Mouse (Mus musculus): Measurements from ENCODE around the gene Ppara.
"Not testable (repeated sequence)": the region's sequence is repeated elsewhere in the genome, so short reads cannot be mapped to it uniquely, and the experiment has no call there.

The Ppara gene

GRCm38 (mm10) chr15:85756611-85757010 lies 21.8 kb downstream of the Ppara start:
- no peak for DNase-seq (ENCODE audit: low read depth, low spot score)

- no peak for DNase-seq (ENCODE audit: low read depth, low spot score)
Observed at GRCm38 (mm10) chr15:85757768-85758167, 23.0 kb downstream of the Ppara start.

- no peak for DNase-seq (ENCODE audit: low read depth, low spot score)
Observed at GRCm38 (mm10) chr15:85762761-85763160, 28.0 kb downstream of the Ppara start.

GRCm38 (mm10) chr15:85765022-85765421 lies 30.2 kb downstream of the Ppara start:
- DNase-seq (ENCODE audit: low read depth, low spot score): no peak

- DNase-seq (ENCODE audit: low read depth, low spot score): no peak
Observed at GRCm38 (mm10) chr15:85766677-85767076, 31.9 kb downstream of the Ppara start.

- DNase-seq (ENCODE audit: low read depth, low spot score): no peak
Observed at GRCm38 (mm10) chr15:85768991-85769390, 34.2 kb downstream of the Ppara start.

- DNase-seq (ENCODE audit: low read depth, low spot score): no peak
Observed at GRCm38 (mm10) chr15:85771306-85772121, 36.7 kb downstream of the Ppara start.

DNA sequence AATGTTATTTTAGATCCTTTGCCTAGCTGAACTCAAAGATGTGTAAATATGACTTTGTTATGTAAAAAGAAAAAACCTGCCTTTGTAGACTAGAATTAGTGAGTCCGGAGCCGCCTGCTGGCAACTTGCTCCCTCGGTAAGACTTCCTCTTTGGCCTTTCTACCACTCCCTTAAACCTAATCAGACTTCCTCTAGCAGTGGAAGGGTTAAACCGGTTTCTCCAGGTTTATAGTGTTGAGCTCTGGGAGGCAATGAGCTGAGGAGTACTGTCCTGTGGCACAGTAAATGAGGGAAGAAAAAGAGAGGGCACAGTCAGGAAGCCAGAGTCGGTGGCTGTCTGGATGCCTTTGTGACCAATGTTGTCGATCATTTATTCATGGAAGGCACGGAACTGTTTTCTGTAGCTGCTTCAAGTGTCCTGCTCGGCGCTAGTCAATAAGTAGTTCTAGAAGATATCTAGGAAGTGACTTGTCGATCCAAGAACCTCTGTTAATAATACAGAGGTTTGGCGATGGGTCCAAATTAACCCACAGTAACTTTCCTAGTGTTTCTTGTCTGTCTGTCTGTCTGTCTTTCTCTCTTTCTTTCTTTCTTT lies 37.5 kb downstream of the Ppara start:
- no peak for DNase-seq (ENCODE audit: low read depth, low spot score)

DNA sequence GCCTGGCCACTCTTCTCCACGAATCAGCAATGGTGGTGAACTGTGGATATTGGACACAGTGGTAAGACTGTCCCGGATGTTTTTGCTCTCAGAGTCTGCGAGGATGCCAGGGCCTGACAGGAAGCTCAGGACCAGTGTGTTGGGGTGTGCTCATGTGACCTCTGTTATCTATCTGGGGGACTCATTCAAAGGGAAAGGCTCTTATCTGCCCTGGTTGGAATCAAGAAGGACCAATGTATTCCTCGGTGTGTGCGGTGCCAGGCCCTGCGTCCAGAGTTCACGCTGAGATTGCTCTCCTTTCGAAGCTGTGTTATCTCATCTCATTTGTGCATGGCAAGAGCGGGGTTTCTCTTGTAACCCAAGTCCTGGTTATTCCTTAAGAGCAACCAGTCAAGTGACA lies 39.6 kb downstream of the Ppara start:
- DNase-seq (ENCODE audit: low read depth, low spot score): no peak

DNA sequence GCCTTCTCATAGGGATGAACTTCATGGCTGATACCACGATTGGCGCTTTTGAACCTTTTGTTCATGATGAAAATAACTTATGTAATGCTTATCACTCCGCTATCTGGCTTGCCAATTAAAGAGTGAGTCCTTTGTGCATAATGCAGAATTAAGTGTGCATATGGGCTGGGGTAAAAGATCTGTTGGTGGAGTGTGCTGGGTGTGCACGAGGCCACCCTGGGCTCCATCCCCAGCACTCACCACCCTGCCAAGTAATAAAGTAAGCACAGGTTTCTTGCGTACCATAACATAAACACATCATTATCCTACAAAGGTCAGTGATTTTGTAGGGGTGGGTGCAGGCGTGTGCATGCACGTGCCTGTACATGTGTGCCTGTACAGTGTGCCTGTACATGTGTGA lies 40.2 kb downstream of the Ppara start:
- no peak for DNase-seq (ENCODE audit: low read depth, low spot score)

DNA sequence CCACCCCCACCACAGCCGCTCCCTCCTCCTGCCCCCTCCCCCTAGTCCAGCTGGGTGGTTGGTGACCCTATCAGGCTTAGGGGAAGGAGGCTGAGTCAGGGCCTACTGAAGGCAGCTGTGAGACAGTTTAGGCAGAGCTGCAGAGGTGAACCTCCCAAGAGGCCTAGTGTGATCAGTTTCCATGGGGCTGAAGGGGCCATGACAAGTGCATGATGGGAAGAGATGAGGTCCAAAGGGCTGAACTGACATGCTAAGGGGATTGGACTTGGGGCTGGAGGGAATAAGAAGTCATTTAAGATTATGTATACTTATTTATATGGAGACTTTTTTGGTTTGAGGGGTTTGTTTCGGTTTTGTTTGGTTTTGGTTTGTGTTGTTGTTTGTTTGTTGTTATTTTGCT lies 41.5 kb downstream of the Ppara start:
- DNase-seq (ENCODE audit: low read depth, low spot score): no peak

DNA sequence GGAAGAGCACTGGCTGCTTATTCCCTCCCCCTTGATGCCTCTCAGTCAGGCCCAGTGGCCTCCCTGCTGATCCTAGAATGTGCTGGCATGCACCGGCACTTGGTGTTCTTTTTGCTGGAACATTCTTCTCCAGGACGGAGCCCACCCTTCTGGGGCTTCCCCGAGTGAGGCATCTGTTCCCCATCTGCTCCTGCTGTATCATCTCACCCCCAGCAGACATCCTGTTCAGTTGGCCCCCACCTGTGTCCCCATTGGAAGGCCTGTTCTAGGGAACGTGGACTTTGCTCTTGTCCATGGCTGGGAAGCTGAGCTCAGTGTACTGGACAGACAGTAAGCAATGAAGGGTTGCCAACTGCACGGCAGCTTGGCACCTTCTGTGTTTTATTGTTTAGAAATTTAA lies 42.0 kb downstream of the Ppara start:
- DNase-seq (ENCODE audit: low read depth, low spot score): no peak

GRCm38 (mm10) chr15:85778891-85779290 lies 44.1 kb downstream of the Ppara start:
- DNase-seq (ENCODE audit: low read depth, low spot score): not testable (repeated sequence)

GRCm38 (mm10) chr15:85783146-85783545 lies 48.4 kb downstream of the Ppara start:
- no peak for DNase-seq (ENCODE audit: low read depth, low spot score)

- no peak for DNase-seq (ENCODE audit: low read depth, low spot score)
Observed at GRCm38 (mm10) chr15:85784341-85784740, 49.6 kb downstream of the Ppara start.

DNA sequence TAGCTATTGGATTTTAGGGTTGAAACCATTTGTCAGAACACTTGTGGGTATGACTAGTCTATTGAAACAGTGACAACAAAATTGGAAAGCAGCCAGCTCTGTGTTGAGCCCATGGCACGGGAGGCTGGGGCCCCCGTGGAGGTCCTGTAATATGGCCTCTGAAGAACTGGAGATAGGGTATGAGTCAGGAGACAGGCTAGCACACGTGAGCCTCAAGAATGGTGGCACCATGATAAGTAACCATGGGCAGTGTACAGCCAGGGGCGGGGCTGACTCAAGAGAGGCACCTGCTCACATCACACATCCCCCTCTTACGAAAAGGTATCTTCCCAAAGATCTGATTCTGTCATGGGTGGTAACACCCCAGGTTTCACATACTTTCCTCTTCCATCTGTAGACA lies 51.9 kb downstream of the Ppara start:
- no peak for DNase-seq (ENCODE audit: low read depth, low spot score)

- no peak for DNase-seq (ENCODE audit: low read depth, low spot score)
Observed at GRCm38 (mm10) chr15:85787482-85787881, 52.7 kb downstream of the Ppara start.

- no peak for DNase-seq (ENCODE audit: low read depth, low spot score)
Observed at GRCm38 (mm10) chr15:85788051-85788450, 53.3 kb downstream of the Ppara start.

- no peak for DNase-seq (ENCODE audit: low read depth, low spot score)
Observed at GRCm38 (mm10) chr15:85788633-85789032, 53.9 kb downstream of the Ppara start.

- DNase-seq (ENCODE audit: low read depth, low spot score): no peak
Observed at GRCm38 (mm10) chr15:85791449-85791848, 56.7 kb downstream of the Ppara start.

GRCm38 (mm10) chr15:85792819-85793218 lies 58.0 kb downstream of the Ppara start:
- no peak for DNase-seq (ENCODE audit: low read depth, low spot score)

DNA sequence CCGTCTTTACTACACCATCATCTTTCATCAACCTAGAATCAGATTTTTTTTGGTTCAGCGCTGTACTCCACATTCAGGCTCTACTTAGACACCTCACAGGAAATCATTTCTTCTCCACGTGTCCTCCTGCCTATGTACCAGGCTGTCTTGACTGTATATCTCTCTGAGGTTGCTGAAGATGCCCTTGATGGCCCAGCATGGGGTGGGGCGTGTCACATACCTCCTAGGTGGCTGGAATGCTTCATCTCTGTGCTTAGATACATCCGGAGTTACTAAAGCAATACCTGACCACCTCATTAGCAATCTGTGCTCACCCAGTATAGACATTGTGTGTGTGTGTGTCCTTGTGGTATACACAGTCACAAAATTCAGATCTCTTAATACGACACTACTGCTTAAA lies 60.7 kb downstream of the Ppara start:
- no peak for DNase-seq (ENCODE audit: low read depth, low spot score)

DNA sequence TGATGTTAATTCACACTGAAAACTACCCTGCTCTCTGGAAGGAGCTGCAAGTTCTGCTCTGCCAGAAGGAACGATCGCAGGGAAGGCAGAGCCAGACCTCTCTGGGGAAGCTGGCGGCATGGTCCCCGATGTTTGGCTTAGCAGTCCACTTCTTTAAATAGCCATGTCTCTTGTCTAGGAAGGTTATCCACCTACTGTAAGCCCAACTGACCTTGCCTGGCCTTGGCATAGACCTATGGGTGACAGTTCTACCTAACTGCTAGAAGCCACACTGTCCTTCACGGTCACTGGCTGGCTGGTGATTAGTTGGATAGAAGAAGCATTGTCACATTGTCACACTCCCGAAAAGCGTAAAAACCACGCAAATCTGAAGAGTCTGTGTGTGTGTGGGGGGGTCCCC lies 63.9 kb downstream of the Ppara start:
- no peak for DNase-seq (ENCODE audit: low read depth, low spot score)

Measured in WW6 (cell line).